Mouse (Mus musculus): ENCODE measurements at regions not wholly inside any gene's neighbourhood (a gene's known extent, or its start where the extent isn't known, plus 50 kb on each side); places are given as distances from the start of the nearest gene placed in this dataset.

- DNase-seq (ENCODE audit: extremely low spot score in 1 of 2, low spot score in 1 of 2) = no peak
Observed at GRCm38 (mm10) chr2:116942321-116942791, 63.9 kb downstream of the Tmco5 start.

- DNase-seq (ENCODE audit: extremely low spot score in 1 of 2, low spot score in 1 of 2) = no peak
Observed at GRCm38 (mm10) chr2:116948538-116948937, 70.0 kb downstream of the Tmco5 start.

GRCm38 (mm10) chr2:116949741-116950140, 71.2 kb downstream of the Tmco5 start:
- no peak for DNase-seq (ENCODE audit: extremely low spot score in 1 of 2, low spot score in 1 of 2)

GRCm38 (mm10) chr2:116950154-116950553, 71.7 kb downstream of the Tmco5 start:
- DNase-seq (ENCODE audit: extremely low spot score in 1 of 2, low spot score in 1 of 2) = no peak

- DNase-seq (ENCODE audit: extremely low spot score in 1 of 2, low spot score in 1 of 2) = no peak
Observed at GRCm38 (mm10) chr2:116951481-116951880, 73.0 kb downstream of the Tmco5 start.

GRCm38 (mm10) chr2:116954280-116954679, 75.8 kb downstream of the Tmco5 start:
- no peak for DNase-seq (ENCODE audit: extremely low spot score in 1 of 2, low spot score in 1 of 2)

- no peak for DNase-seq (ENCODE audit: extremely low spot score in 1 of 2, low spot score in 1 of 2)
Observed at GRCm38 (mm10) chr2:116954896-116955295, 76.4 kb downstream of the Tmco5 start.

- peak in 1 of 2 experiments; percentile 50 for DNase-seq (ENCODE audit: extremely low spot score in 1 of 2, low spot score in 1 of 2)
Observed at GRCm38 (mm10) chr2:116963116-116963873, 84.8 kb downstream of the Tmco5 start.

- DNase-seq (ENCODE audit: extremely low spot score in 1 of 2, low spot score in 1 of 2) = no peak
Observed at GRCm38 (mm10) chr2:116966266-116966665, 87.8 kb downstream of the Tmco5 start.

- DNase-seq (ENCODE audit: extremely low spot score in 1 of 2, low spot score in 1 of 2) = peak in 1 of 2 experiments; percentile 53
Observed at GRCm38 (mm10) chr2:116971666-116972613, 93.4 kb downstream of the Tmco5 start.

GRCm38 (mm10) chr2:116972614-116972985, 94.1 kb downstream of the Tmco5 start:
- peak in 1 of 2 experiments; percentile 45 for DNase-seq (ENCODE audit: extremely low spot score in 1 of 2, low spot score in 1 of 2)

GRCm38 (mm10) chr2:116973441-116973840, 95.0 kb downstream of the Tmco5 start:
- DNase-seq (ENCODE audit: extremely low spot score in 1 of 2, low spot score in 1 of 2) = no peak

GRCm38 (mm10) chr2:116974152-116974551, 95.7 kb downstream of the Tmco5 start:
- DNase-seq (ENCODE audit: extremely low spot score in 1 of 2, low spot score in 1 of 2) = no peak

GRCm38 (mm10) chr2:116974569-116975060, 96.1 kb downstream of the Tmco5 start:
- no peak for DNase-seq (ENCODE audit: extremely low spot score in 1 of 2, low spot score in 1 of 2)

- DNase-seq (ENCODE audit: extremely low spot score in 1 of 2, low spot score in 1 of 2) = peak in 1 of 2 experiments; percentile 65
Observed at GRCm38 (mm10) chr2:116975091-116975600, 96.7 kb downstream of the Tmco5 start.

GRCm38 (mm10) chr2:116975601-116976431, 97.3 kb downstream of the Tmco5 start:
- peak; percentile 80 to 83 for DNase-seq (ENCODE audit: extremely low spot score in 1 of 2, low spot score in 1 of 2)

GRCm38 (mm10) chr2:116976432-116976750, 97.9 kb downstream of the Tmco5 start:
- no peak for DNase-seq (ENCODE audit: extremely low spot score in 1 of 2, low spot score in 1 of 2)

- DNase-seq (ENCODE audit: extremely low spot score in 1 of 2, low spot score in 1 of 2) = no peak
Observed at GRCm38 (mm10) chr2:116976951-116977503, 98.5 kb downstream of the Tmco5 start.

GRCm38 (mm10) chr2:116977771-116978600, 99.5 kb downstream of the Tmco5 start:
- DNase-seq (ENCODE audit: extremely low spot score in 1 of 2, low spot score in 1 of 2) = no peak
